ENCODE assay signal across 33 mouse cellular contexts in the genomic region with DNA sequence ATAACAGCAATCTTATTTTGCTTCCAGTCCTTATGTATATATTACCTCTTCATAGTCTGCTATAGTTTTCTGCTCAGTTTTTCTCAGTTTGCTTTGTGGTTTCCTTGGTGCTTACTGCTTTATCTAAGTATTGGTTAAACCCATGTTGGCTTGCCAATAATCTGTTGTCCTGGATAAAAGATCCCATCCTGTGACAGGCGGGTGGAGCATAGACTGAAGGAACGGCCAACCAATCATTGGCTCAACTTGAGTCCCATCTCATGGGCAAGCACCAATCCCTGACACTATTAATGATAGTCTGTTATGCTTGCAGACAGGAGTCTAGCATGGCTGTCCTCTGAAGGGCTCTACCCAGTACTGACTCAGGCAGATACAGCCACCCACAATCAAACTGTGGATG. TPM values are rescaled to one million over a fixed set of nuclear protein-coding genes. Genes with fewer than 3 reads are reported as not detected.
"Had no signal": no experiment of that assay in that cellular context is flagged by ENCODE, and none has a peak within 500 bp of the region (broad histone marks: within the 10 kb centered on the region; RNA-seq: fewer than 3 reads in every experiment).

No protein-coding gene starts in this region.

- H3K9ac ChIP-seq: limb, embryonic 12.5 days; limb, embryonic 13.5 days; limb, embryonic 15.5 days; liver, embryonic 12.5 days; liver, embryonic 13.5 days; liver, embryonic 14.5 days; liver, embryonic 15.5 days; liver, postnatal 0 days; lung, embryonic 14.5 days; lung, embryonic 15.5 days; midbrain, embryonic 12.5 days; midbrain, embryonic 13.5 days; midbrain, embryonic 15.5 days had no signal

- H3K4me2 ChIP-seq: limb, embryonic 12.5 days; limb, embryonic 13.5 days; limb, embryonic 15.5 days; liver, embryonic 11.5 days; liver, embryonic 12.5 days; liver, embryonic 13.5 days; liver, embryonic 15.5 days; lung, embryonic 14.5 days; lung, embryonic 15.5 days; midbrain, embryonic 11.5 days; midbrain, embryonic 12.5 days; midbrain, embryonic 13.5 days; midbrain, embryonic 15.5 days had no signal

- ATAC-seq: liver, embryonic 12.5 days; liver, postnatal 0 days; lung, postnatal 0 days; midbrain, embryonic 13.5 days; midbrain, embryonic 15.5 days had no signal

- H3K27me3 ChIP-seq: midbrain, embryonic 15.5 days had no signal

- H3K9me3 ChIP-seq: limb, embryonic 10.5 days; limb, embryonic 12.5 days; limb, embryonic 13.5 days; limb, embryonic 15.5 days; liver, embryonic 12.5 days; liver, embryonic 13.5 days; liver, embryonic 15.5 days; lung, embryonic 15.5 days; midbrain, embryonic 10.5 days; midbrain, embryonic 12.5 days; midbrain, embryonic 13.5 days; midbrain, embryonic 15.5 days had no signal

- H3K27ac ChIP-seq: left cerebral cortex, adult 2 months; limb, embryonic 10.5 days; limb, embryonic 12.5 days; limb, embryonic 13.5 days; limb, embryonic 15.5 days; liver, embryonic 12.5 days; liver, embryonic 13.5 days; liver, embryonic 14.5 days; liver, embryonic 15.5 days; lung, embryonic 15.5 days; macrophage; midbrain, embryonic 10.5 days; midbrain, embryonic 12.5 days; midbrain, embryonic 13.5 days; midbrain, embryonic 15.5 days had no signal

- DNase-seq: left cerebral cortex, postnatal 4 days; liver; liver, embryonic 13.5 days; liver, postnatal 0 days; lung, adult 18-20 months; lung, adult 2 months; lung, embryonic 14.5 days; lung, postnatal 10 days; lung, postnatal 14 days; lung, postnatal 36 days; lung, postnatal 4 days; midbrain, embryonic 14.5 days had no signal

- H3K36me3 ChIP-seq: limb, embryonic 10.5 days; limb, embryonic 12.5 days; limb, embryonic 13.5 days; limb, embryonic 15.5 days; liver, embryonic 12.5 days; liver, embryonic 13.5 days; liver, embryonic 15.5 days; lung, embryonic 15.5 days; midbrain, embryonic 10.5 days; midbrain, embryonic 12.5 days; midbrain, embryonic 13.5 days; midbrain, embryonic 15.5 days had no signal

- H3K4me3 ChIP-seq: left cerebral cortex, adult 2 months; limb, embryonic 10.5 days; limb, embryonic 12.5 days; limb, embryonic 13.5 days; limb, embryonic 15.5 days; liver, embryonic 12.5 days; liver, embryonic 13.5 days; liver, embryonic 15.5 days; lung, embryonic 15.5 days; megakaryocyte, embryonic 14.5 days; midbrain, embryonic 10.5 days; midbrain, embryonic 12.5 days; midbrain, embryonic 13.5 days; midbrain, embryonic 15.5 days; myocyte had no signal

RNA-seq across cellular contexts. Expression of gene 1110032F04Rik, which starts 4.7 kb away (rescaled TPM):
- total RNA-seq: liver, adult 2 months; monocyte, adult 5-6 weeks had no signal
- polyA plus RNA-seq: liver, adult 2 months; macrophage; myocyte had no signal
